Mouse (Mus musculus) hematopoietic stem cell, adult 5-6 weeks (primary cell): Measurements from ENCODE around the gene Cep97. TPM values are rescaled to one million over a fixed set of nuclear protein-coding genes. Genes with fewer than 3 reads are reported as not detected.

Experiments used
- ATAC-seq, 2 experiments: fragments of 125-278 bp in 1 of 2; replicated peaks in 1 of 2; 2 replicates each; pipeline ENCODE4 v1.8.0; 2016 to 2017; ENCODE audit warnings: inconsistent platforms in 2 of 2, mild to moderate bottlenecking in 2 of 2, moderate number of reproducible peaks in 2 of 2, low read depth in 1 of 2, moderate TSS enrichment in 1 of 2; ENCODE audit not compliant: low FRiP score in 2 of 2, poor library complexity in 2 of 2, severe bottlenecking in 2 of 2, insufficient read depth in 1 of 2, low TSS enrichment in 1 of 2
- total RNA-seq: library from RNA; stranded (forward); fragments of 172-1452, 232-1000 nt; gene quantifications from 2 replicates; pipeline ENCODE4 v1.2.3, GENCODE M21; 2017

The Cep97 gene
- total RNA-seq, 1 experiment from 2014 or later: 37.8 TPM

GRCm38 (mm10) chr16:55858465-55858864 is 76.2 kb downstream of the Cep97 start:
- ATAC-seq: peak; percentile 83 to 89

GRCm38 (mm10) chr16:55852943-55853727 is 81.5 kb downstream of the Cep97 start:
- peak; percentile 76 to 83; a peak in 3 of 4 replicates for ATAC-seq

- ATAC-seq: no peak
Measured at GRCm38 (mm10) chr16:55852515-55852914, 82.1 kb downstream of the Cep97 start.

- no peak for ATAC-seq
Measured at GRCm38 (mm10) chr16:55850485-55850884, 84.2 kb downstream of the Cep97 start.

Other genes starting within 250 kb of the Cep97 start
- 84.1 and 85.5 TPM in 2 replicates for gene Nfkbiz, start 96.0 kb downstream of the Cep97 start, total RNA-seq
- gene Nxpe3, start 39.6 kb downstream of the Cep97 start, total RNA-seq: 12.3 and 19.0 TPM in 2 replicates
- 1,524 and 1,673 TPM in 2 replicates for gene Rpl24, start 31.4 kb upstream of the Cep97 start, total RNA-seq
- gene Zbtb11, start 39.0 kb upstream of the Cep97 start, total RNA-seq: 55.8 and 62.2 TPM in 2 replicates
- gene Pcnp, start 94.9 kb upstream of the Cep97 start, total RNA-seq: 120 and 153 TPM in 2 replicates
- gene Trmt10c, start 103.0 kb upstream of the Cep97 start, total RNA-seq: 49.7 and 56.0 TPM in 2 replicates
- 36.4 and 41.5 TPM in 2 replicates for gene Senp7, start 113.5 kb upstream of the Cep97 start, total RNA-seq